Mouse (Mus musculus) 3T3-L1 (cell line): ENCODE results near the gene Qars.

Experiments
- DNase-seq: peaks from one replicate; pipeline ENCODE4 v3.0.0-alpha.2; 2015; ENCODE audit warnings: low read depth, low spot score

Qars gene

DNA sequence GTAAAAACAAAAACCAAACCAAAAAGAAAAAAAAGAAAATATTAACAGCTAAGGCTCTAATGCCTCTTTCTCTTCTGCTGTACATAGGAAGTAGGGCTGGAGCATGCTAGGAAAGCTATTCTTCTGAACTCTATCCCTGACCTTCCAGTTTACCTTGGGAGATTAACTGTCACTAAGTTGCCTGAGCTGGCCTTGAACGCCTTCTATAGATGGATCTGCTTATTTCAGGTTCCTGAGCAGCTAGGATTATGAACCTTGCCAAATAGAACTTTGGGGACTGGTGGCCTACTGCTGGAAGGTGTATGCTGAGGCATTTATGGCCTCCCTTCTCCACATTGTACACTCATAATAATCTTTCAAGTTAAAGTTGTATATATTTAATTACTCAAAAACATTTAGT lies 23.4 kb downstream of the Qars start:
- DNase-seq, result no peak

DNA sequence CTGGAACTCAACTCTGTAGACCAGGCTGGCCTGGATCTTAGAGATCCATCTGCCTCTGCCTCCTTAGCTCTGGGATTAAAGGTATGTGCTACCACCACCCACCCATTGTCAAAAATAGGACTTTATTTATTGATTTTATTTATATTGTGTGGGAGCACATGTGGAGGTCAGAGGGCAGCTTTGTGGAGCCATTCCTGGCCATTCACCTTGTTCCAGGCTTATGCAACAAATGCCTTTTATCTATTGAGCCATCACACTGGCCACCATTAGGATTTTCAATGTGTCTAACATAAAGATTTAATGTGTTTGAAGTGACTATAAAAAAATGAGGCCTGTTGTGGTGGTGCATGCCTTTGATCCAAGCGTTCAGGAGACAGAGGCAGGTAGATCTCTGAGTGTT lies 24.0 kb downstream of the Qars start:
- no peak for DNase-seq

DNA sequence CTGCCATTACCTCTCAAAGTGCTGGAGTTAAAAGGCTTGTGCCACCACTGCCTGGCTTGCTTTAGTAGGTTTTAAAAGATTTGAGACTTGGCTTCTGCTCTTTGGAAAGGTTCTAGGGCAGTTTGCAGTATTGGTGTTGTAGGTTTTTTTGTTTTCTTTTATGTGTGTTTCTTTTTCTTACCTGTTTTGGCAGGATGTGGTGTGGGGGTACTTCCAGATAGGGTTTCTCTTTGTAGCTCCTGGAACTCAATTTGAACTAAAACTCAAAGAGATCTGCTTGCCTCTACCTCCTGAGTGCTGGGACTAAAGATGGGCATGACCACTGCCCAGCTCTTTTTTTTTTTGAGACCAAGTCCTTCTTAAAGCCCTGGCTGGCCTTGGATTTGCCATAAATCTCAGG lies 33.3 kb downstream of the Qars start:
- no peak for DNase-seq

DNA sequence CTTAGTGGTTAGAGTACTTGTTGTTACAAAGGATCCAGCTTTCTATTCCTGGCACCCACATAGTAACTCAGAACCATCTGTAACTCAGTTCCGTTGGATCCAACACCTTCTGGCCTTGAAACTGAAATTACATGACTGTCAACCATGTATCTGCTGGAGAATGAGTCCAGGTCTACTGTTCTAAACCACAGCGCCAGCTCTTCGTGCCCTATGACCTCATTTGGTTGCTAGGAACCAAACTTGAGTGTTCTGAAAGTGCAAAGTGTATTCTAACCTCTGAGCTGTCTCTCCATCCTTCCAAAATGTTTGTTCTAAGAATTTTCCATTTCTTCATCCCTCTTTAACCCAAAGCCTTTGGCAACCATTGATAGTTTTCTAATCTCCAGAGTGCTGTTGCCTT lies 38.5 kb downstream of the Qars start:
- DNase-seq, result no peak

DNA sequence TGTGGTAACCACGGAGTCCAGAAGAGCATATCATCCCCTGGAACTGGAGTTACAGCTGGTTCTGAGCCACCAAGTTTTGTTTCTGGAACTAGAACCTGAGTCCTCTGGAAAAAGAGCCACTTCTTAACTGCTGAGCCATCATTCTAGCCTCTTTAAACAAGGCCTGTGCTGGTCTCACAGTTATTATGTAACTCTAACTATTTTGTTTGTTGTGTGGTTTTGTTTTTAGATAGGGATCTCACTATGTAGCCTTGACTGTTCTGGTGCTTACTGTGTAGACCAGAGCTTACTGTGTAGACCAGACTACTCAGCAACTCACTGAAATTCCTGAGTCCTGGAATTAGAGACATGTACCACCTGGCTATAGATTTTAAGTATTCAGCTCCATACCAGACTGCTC lies 39.4 kb downstream of the Qars start:
- DNase-seq, result no peak

DNA sequence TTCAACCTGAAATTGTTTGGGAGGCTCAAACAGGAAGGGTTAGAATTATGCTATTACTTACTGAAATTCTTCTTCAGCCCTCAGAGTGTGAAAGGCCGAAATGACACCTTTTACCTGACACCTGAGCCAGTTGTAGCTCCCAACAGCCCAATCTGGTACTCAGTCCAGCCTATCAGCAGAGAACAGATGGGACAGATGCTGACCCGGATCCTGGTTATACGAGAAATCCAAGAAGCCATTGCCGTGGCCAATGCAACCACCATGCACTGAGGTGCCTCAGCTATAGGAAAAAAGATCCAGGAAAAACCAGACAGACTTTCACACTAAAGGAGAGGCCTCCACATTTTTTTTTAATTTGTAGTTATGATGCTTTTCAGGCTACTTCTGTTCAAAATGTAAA lies 51.7 kb downstream of the Qars start:
- DNase-seq, result no peak

DNA sequence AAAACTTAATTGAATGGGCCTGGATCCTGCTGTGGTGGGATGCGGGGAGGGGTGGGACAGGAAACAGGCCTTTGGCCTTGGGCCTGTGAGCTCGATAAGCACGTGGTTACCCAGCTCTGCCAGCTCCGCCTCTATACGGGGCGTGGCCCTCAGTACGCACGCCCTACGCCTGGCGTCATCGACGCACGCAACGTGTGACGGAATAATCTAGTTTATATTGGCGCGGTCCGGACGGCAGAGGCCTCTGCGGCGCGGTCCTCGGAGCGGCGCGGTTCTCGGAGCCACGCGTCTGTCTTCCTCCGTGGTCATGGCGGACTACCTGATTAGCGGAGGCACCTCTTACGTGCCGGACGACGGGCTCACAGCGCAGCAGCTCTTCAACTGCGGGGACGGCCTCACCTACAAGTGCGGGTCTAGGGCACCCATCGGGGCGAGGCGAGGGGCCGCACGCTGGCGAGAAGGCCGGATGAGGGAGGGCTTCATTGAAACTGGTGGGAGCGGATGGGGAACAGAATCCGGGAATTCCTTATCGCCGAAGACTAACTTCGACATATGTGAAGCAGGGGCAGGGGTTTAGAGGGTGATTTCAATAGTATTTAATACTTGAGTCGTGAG lies 52.8 kb downstream of the Qars start, which contains the start of gene Impdh2:
Gene Impdh2 (plus strand): TSS at position 60 of the 615 bp plus-strand sequence.
- DNase-seq, result peak; percentile 97

DNA sequence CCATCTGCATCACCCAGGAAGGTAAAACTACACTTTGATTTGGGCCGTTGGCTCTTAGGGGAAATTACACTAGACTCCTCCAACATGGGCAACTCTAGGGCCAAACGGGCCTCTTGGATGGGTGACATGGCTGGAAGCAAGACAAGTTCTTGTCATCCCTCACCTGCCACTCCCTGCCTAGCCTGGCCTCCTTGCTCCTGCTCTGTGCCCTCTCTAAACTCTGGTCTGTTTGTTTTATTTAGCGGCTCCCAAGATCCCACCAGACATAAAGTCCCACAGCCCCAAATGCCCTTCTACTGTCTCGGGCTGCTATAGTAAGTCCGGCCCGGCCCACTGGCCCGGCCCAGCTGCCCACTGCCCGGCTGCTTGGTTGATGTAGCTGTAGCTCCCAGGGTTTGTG lies 56.2 kb downstream of the Qars start:
- no peak for DNase-seq

DNA sequence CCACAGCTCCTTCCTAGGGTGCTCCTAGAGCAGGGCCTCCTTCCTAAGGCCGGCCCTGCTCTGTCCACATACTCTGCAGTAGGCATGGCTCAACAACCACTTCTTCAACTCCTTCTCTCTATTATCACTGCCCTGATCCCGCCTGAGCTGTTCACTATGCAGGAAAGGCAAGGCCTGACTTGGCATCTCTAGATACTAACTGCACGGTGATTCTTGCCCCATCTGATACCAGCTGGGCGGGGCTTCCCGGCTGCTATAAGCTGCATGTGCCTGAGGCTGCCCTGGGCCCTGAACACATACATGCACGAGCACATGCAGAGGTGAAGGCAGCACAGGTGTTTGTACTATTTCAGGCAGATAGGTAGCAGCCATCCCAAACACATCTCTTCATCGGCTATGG lies 56.6 kb downstream of the Qars start:
- no peak for DNase-seq
